Mouse (Mus musculus) B cell, adult 67 days (primary cell): ENCODE measurements around the gene Dusp1. TPM values are rescaled to one million over a fixed set of nuclear protein-coding genes. Genes with fewer than 3 reads are reported as not detected.

Experiments
- total RNA-seq, 2 experiments: library from RNA; stranded (reverse); gene quantifications; 4 replicates each; pipeline ENCODE4 v1.2.4; 2023

Gene Dusp1
- 100 to 1,000 TPM; 319 to 555 TPM for total RNA-seq

GRCm38 (mm10) chr17:26561651-26562181 lies at the start of gene Dusp1:
Dusp1 (minus strand) TSS chr17:26562128.

GRCm38 (mm10) chr17:26561290-26561640 lies 663 bp downstream of the Dusp1 start, which contains the start of gene Ergic1:
Ergic1 (plus strand) TSS chr17:26561489.

Other genes starting within 250 kb of the Dusp1 start
- gene Neurl1b, start 147.3 kb downstream of the Dusp1 start, total RNA-seq = under 1 TPM; 0.18 to 0.29 TPM
- 10 to 100 TPM; 40.2 to 44.1 TPM for gene Ergic1, start 639 bp downstream of the Dusp1 start, total RNA-seq
- gene Atp6v0e, start 101.1 kb upstream of the Dusp1 start, total RNA-seq = 100 to 1,000 TPM; 107 to 139 TPM
- 100 to 1,000 TPM; 102 to 116 TPM for gene Crebrf, start 153.5 kb upstream of the Dusp1 start, total RNA-seq
- 10 to 100 TPM; 49.2 to 56.2 TPM for gene Bnip1, start 218.9 kb upstream of the Dusp1 start, total RNA-seq